Mouse (Mus musculus) limb, embryonic 14.5 days (tissue): Measurements from ENCODE around the gene Rmi2. TPM values are rescaled to one million over a fixed set of nuclear protein-coding genes. Genes with fewer than 3 reads are reported as not detected.

Experiments used
- ATAC-seq: fragments of 200-750 bp; cut with Nextera tagmentation; 2 replicates; pipeline ENCODE4 v1.8.0; 2017; ENCODE audit warnings: low read depth, moderate number of reproducible peaks, moderate TSS enrichment; ENCODE audit not compliant: low FRiP score
- DNase-seq: peaks from one replicate; pipeline ENCODE4 v3.0.0-alpha.2; 2015; ENCODE audit warnings: low spot score
- H3K27ac ChIP-seq: fragments of 300-500 bp; sonication (generic); replicated peaks from 2 replicates; pipeline ENCODE4 v1.5.1; 2014; ENCODE audit warnings: low read depth, mild to moderate bottlenecking, low read length, moderate library complexity, mixed read lengths
- H3K27me3 ChIP-seq: fragments of 300-500 bp; sonication (generic); 2 replicates; pipeline ENCODE4 v1.6.1; 2014; ENCODE audit warnings: low read length, mixed read lengths; ENCODE audit not compliant: control insufficient read depth, insufficient read depth
- H3K36me3 ChIP-seq: fragments of 300-500 bp; sonication (generic); 2 replicates; pipeline ENCODE4 v1.6.1; 2014; ENCODE audit warnings: mild to moderate bottlenecking, low read length, moderate library complexity, mixed read lengths; ENCODE audit not compliant: control insufficient read depth, insufficient read depth
- H3K4me1 ChIP-seq: fragments of 300-500 bp; sonication (generic); 2 replicates; pipeline ENCODE4 v1.6.1; 2014; ENCODE audit warnings: antibody characterized with exemption, low read length, mixed read lengths; ENCODE audit not compliant: control insufficient read depth, insufficient read depth
- H3K4me2 ChIP-seq: fragments of 300-500 bp; sonication (generic); replicated peaks from 2 replicates; pipeline ENCODE4 v1.6.1; 2014; ENCODE audit warnings: low read depth, mild to moderate bottlenecking, low read length, moderate library complexity; ENCODE audit not compliant: severe bottlenecking
- H3K4me3 ChIP-seq: fragments of 300-500 bp; sonication (generic); replicated peaks from 2 replicates; pipeline ENCODE4 v1.5.1; 2014; ENCODE audit warnings: low read length
- H3K9ac ChIP-seq: fragments of 300-500 bp; sonication (generic); 2 replicates; pipeline ENCODE4 v1.6.1; 2014; ENCODE audit warnings: mild to moderate bottlenecking, low read depth, low read length, moderate library complexity; ENCODE audit not compliant: severe bottlenecking
- H3K9me3 ChIP-seq: fragments of 300-500 bp; sonication (generic); 2 replicates; pipeline ENCODE4 v1.6.1; 2016; ENCODE audit warnings: low read length; ENCODE audit not compliant: control insufficient read depth
- POLR2A ChIP-seq: fragments of 200-500 bp; IDR thresholded peaks from 2 replicates; pipeline ENCODE4 v1.8.0; 2012; ENCODE audit warnings: inconsistent platforms, mild to moderate bottlenecking, moderate library complexity, borderline replicate concordance; ENCODE audit not compliant: insufficient read depth, insufficient read length; ENCODE audit errors: extremely low read depth
- WGBS: fragments of 180-500 bp; shearing (Covaris S2); extraction: QIAGEN DNeasy Blood & Tissue Kit; methylation state at CpG from one replicate; pipeline ENCODE4 v1.1.7; 2014; 5-methylcytosine and 5-hydroxymethylcytosine counted together
- polyA plus RNA-seq, 2 experiments: library from polyadenylated mRNA; depleted of rRNA in 1 of 2; stranded (reverse) in 1 of 2; unstranded in 1 of 2; fragments of >200 nt; fragmentation: Nextera tagmentation in 1 of 2; extraction: Ambion mirVana in 1 of 2; gene quantifications; 2 replicates each; pipeline versions ENCODE4 v1.2.1 to v1.2.3; 2012 to 2014

Gene Rmi2
- polyA plus RNA-seq, 2 experiments, result 3.4 to 7.3 TPM

- Histone ChIP-seq H3K36me3 (no peaks in the 10 kb centered on the region), H3K9ac (no peak overlapping the region), H3K27ac (no peak overlapping the region), H3K27me3 (no peaks in the 10 kb centered on the region), H3K4me2 (no peak overlapping the region), H3K4me3 (no peak overlapping the region), H3K4me1 (no peaks in the 10 kb centered on the region), H3K9me3 (no peaks in the 10 kb centered on the region)
- DNase-seq, result no peak
- ATAC-seq, result no peak
- TF ChIP-seq POLR2A, result no peak
- WGBS, result 90% methylated on average over 7 of the region's 7 CpGs
These were observed 24.9 kb downstream of the Rmi2 start for GRCm38 (mm10) chr16:10859726-10860245.

- Histone ChIP-seq H3K4me3 (no peak overlapping the region), H3K4me1 (peaks cover under 1% of the 10 kb centered on the region), H3K36me3 (no peaks in the 10 kb centered on the region), H3K9ac (no peak overlapping the region), H3K9me3 (no peaks in the 10 kb centered on the region), H3K27me3 (no peaks in the 10 kb centered on the region), H3K27ac (no peak overlapping the region), H3K4me2 (no peak overlapping the region)
- WGBS, result 84% methylated on average over 3 of the region's 3 CpGs
- ATAC-seq (no peak), DNase-seq (no peak)
- no peak for TF ChIP-seq POLR2A
These were observed 26.5 kb downstream of the Rmi2 start for GRCm38 (mm10) chr16:10861408-10861807.

- H3K36me3 ChIP-seq, result no peaks in the 10 kb centered on the region
- no peak overlapping the region for H3K27ac ChIP-seq
- DNase-seq, result no peak
- peaks cover 7% of the 10 kb centered on the region for H3K4me1 ChIP-seq
- TF ChIP-seq POLR2A, result no peak
- 76% methylated on average over 6 of the region's 6 CpGs for WGBS
- H3K4me2 ChIP-seq, result no peak overlapping the region
- no peak overlapping the region for H3K9ac ChIP-seq
- no peaks in the 10 kb centered on the region for H3K27me3 ChIP-seq
- no peak overlapping the region for H3K4me3 ChIP-seq
- no peaks in the 10 kb centered on the region for H3K9me3 ChIP-seq
- ATAC-seq, result no peak
These were observed 30.2 kb downstream of the Rmi2 start for GRCm38 (mm10) chr16:10864833-10865591.

GRCm38 (mm10) chr16:10865592-10865987 is 30.7 kb downstream of the Rmi2 start:
- no peak overlapping the region for H3K27ac ChIP-seq
- DNase-seq (no peak), ATAC-seq (no peak)
- no peaks in the 10 kb centered on the region for H3K36me3 ChIP-seq
- H3K9ac ChIP-seq, result no peak overlapping the region
- no peaks in the 10 kb centered on the region for H3K9me3 ChIP-seq
- H3K27me3 ChIP-seq, result no peaks in the 10 kb centered on the region
- H3K4me3 ChIP-seq, result no peak overlapping the region
- no peak overlapping the region for H3K4me2 ChIP-seq
- no peak for TF ChIP-seq POLR2A
- peaks cover 7% of the 10 kb centered on the region for H3K4me1 ChIP-seq

GRCm38 (mm10) chr16:10866841-10867240 is 32.0 kb downstream of the Rmi2 start:
- no peak for ATAC-seq
- WGBS, result 81% methylated on average over 8 of the region's 8 CpGs

More at GRCm38 (mm10) chr16:10866841-10867240, 32.0 kb downstream of the Rmi2 start:
- Histone ChIP-seq H3K9ac (no peak overlapping the region), H3K4me3 (no peak overlapping the region), H3K27ac (no peak overlapping the region), H3K27me3 (no peaks in the 10 kb centered on the region), H3K4me2 (no peak overlapping the region), H3K4me1 (peaks cover 7% of the 10 kb centered on the region), H3K36me3 (no peaks in the 10 kb centered on the region), H3K9me3 (no peaks in the 10 kb centered on the region)
- no peak for DNase-seq
- TF ChIP-seq POLR2A, result no peak
